Mouse (Mus musculus) kidney, postnatal 0 days (tissue): ENCODE data around the gene Nrxn3. TPM values are rescaled to one million over a fixed set of nuclear protein-coding genes. Genes with fewer than 3 reads are reported as not detected.

Experiments
- ATAC-seq: fragments of 200-750 bp; cut with Nextera tagmentation; replicated peaks from 2 replicates; pipeline ENCODE4 v1.8.0; 2017; ENCODE audit warnings: low read depth, moderate number of reproducible peaks, moderate TSS enrichment, moderate library complexity; ENCODE audit not compliant: low FRiP score
- DNase-seq: peaks from one replicate; pipeline ENCODE4 v3.0.0-alpha.2; 2016; ENCODE audit warnings: low spot score
- H3K27ac ChIP-seq: fragments of 300-500 bp; sonication (generic); 2 replicates; pipeline ENCODE4 v1.5.1; 2014; ENCODE audit warnings: mild to moderate bottlenecking
- H3K27me3 ChIP-seq: fragments of 300-500 bp; sonication (generic); 2 replicates; pipeline ENCODE4 v1.6.1; 2014; ENCODE audit warnings: low read length, mixed read lengths; ENCODE audit not compliant: insufficient read depth
- H3K36me3 ChIP-seq: fragments of 300-500 bp; sonication (generic); 2 replicates; pipeline ENCODE4 v1.6.1; 2014; ENCODE audit warnings: low read length, mixed read lengths; ENCODE audit not compliant: insufficient read depth
- H3K4me1 ChIP-seq: fragments of 300-500 bp; sonication (generic); replicated peaks from 2 replicates; pipeline ENCODE4 v1.6.1; 2014; ENCODE audit warnings: antibody characterized with exemption, low read length, mixed read lengths; ENCODE audit not compliant: insufficient read depth
- H3K4me2 ChIP-seq: fragments of 300-500 bp; sonication (generic); 2 replicates; pipeline ENCODE4 v1.6.1; 2014; ENCODE audit warnings: mild to moderate bottlenecking, low read length, moderate library complexity, mixed read lengths
- H3K4me3 ChIP-seq: fragments of 300-500 bp; sonication (generic); replicated peaks from 2 replicates; pipeline ENCODE4 v1.5.1; 2014; ENCODE audit warnings: low read depth, low read length
- H3K9ac ChIP-seq: fragments of 300-500 bp; sonication (generic); 2 replicates; pipeline ENCODE4 v1.6.1; 2014; ENCODE audit warnings: low read depth, low read length
- H3K9me3 ChIP-seq: fragments of 300-500 bp; sonication (generic); replicated peaks from 2 replicates; pipeline ENCODE4 v1.6.1; 2016; ENCODE audit warnings: low read length, inconsistent platforms, mixed read lengths
- CTCF ChIP-seq: IDR thresholded peaks from 2 replicates; pipeline ENCODE4 v1.5.1; 2016; ENCODE audit warnings: antibody characterized with exemption, low read depth, mild to moderate bottlenecking, moderate library complexity
- WGBS: fragments of 180-500 bp; shearing (Covaris S2); extraction: QIAGEN DNeasy Blood & Tissue Kit; methylation state at CpG from one replicate; pipeline ENCODE4 v1.1.7; 2014; 5-methylcytosine and 5-hydroxymethylcytosine counted together
- polyA plus RNA-seq: library from polyadenylated mRNA; unstranded; fragments of >200 nt; fragmentation: Nextera tagmentation; extraction: Ambion mirVana; gene quantifications from 2 replicates; pipeline ENCODE4 v1.2.1, GENCODE M21; 2015

Gene Nrxn3
- polyA plus RNA-seq, 1 experiment from 2014 or later: 3.0 TPM

- WGBS: 76% methylated on average over 2 of the region's 2 CpGs
- ATAC-seq (no peak), DNase-seq (no peak)
- Histone ChIP-seq H3K9ac (no peak overlapping the region), H3K9me3 (no peaks in the 10 kb centered on the region), H3K4me1 (no peaks in the 10 kb centered on the region), H3K4me2 (no peak overlapping the region), H3K36me3 (no peaks in the 10 kb centered on the region), H3K27me3 (no peaks in the 10 kb centered on the region), H3K4me3 (no peak overlapping the region), H3K27ac (no peak overlapping the region)
- TF ChIP-seq CTCF: no peak
Observed at GRCm38 (mm10) chr12:89818200-89818599, 1095.5 kb downstream of the Nrxn3 start.

GRCm38 (mm10) chr12:89822141-89822540 lies 1099.5 kb downstream of the Nrxn3 start:
- H3K4me3 ChIP-seq: no peak overlapping the region
- ATAC-seq: no peak
- no peaks in the 10 kb centered on the region for H3K36me3 ChIP-seq
- no peaks in the 10 kb centered on the region for H3K9me3 ChIP-seq
- no peaks in the 10 kb centered on the region for H3K27me3 ChIP-seq
- no peak for DNase-seq
- no peak overlapping the region for H3K4me2 ChIP-seq
- 30% methylated on average over 4 of the region's 4 CpGs for WGBS
- no peak overlapping the region for H3K9ac ChIP-seq
- no peak for TF ChIP-seq CTCF
- no peaks in the 10 kb centered on the region for H3K4me1 ChIP-seq
- H3K27ac ChIP-seq: no peak overlapping the region

- no peak overlapping the region for H3K4me3 ChIP-seq
- no peaks in the 10 kb centered on the region for H3K27me3 ChIP-seq
- no peak overlapping the region for H3K9ac ChIP-seq
- no peak overlapping the region for H3K4me2 ChIP-seq
- H3K4me1 ChIP-seq: no peaks in the 10 kb centered on the region
- H3K27ac ChIP-seq: no peak overlapping the region
- 90% methylated on average over 2 of the region's 2 CpGs for WGBS
- no peaks in the 10 kb centered on the region for H3K9me3 ChIP-seq
- DNase-seq (no peak), ATAC-seq (no peak)
- no peak for TF ChIP-seq CTCF
- no peaks in the 10 kb centered on the region for H3K36me3 ChIP-seq
Observed at GRCm38 (mm10) chr12:89829927-89830326, 1107.3 kb downstream of the Nrxn3 start.

GRCm38 (mm10) chr12:89830350-89830749 lies 1107.7 kb downstream of the Nrxn3 start:
- DNase-seq: no peak
- H3K9ac ChIP-seq: no peak overlapping the region
- no peaks in the 10 kb centered on the region for H3K27me3 ChIP-seq
- no peak for TF ChIP-seq CTCF
- H3K36me3 ChIP-seq: no peaks in the 10 kb centered on the region
- no peak overlapping the region for H3K4me3 ChIP-seq
- no peak overlapping the region for H3K4me2 ChIP-seq
- no peaks in the 10 kb centered on the region for H3K4me1 ChIP-seq
- no peaks in the 10 kb centered on the region for H3K9me3 ChIP-seq
- no peak overlapping the region for H3K27ac ChIP-seq
- 87% methylated on average over 5 of the region's 5 CpGs for WGBS
- ATAC-seq: no peak

GRCm38 (mm10) chr12:89831300-89831699 lies 1108.6 kb downstream of the Nrxn3 start:
- no peak for TF ChIP-seq CTCF
- H3K9me3 ChIP-seq: no peaks in the 10 kb centered on the region
- H3K4me1 ChIP-seq: no peaks in the 10 kb centered on the region
- DNase-seq (peak; percentile 60), ATAC-seq (no peak)
- no peak overlapping the region for H3K4me3 ChIP-seq
- no peak overlapping the region for H3K4me2 ChIP-seq
- H3K27ac ChIP-seq: no peak overlapping the region
- no peaks in the 10 kb centered on the region for H3K36me3 ChIP-seq
- no peak overlapping the region for H3K9ac ChIP-seq
- H3K27me3 ChIP-seq: no peaks in the 10 kb centered on the region
- 40% methylated on average over 6 of the region's 6 CpGs for WGBS

- Histone ChIP-seq H3K27ac (no peak overlapping the region), H3K9ac (no peak overlapping the region), H3K27me3 (no peaks in the 10 kb centered on the region), H3K36me3 (no peaks in the 10 kb centered on the region), H3K4me3 (no peak overlapping the region), H3K4me1 (no peaks in the 10 kb centered on the region), H3K9me3 (no peaks in the 10 kb centered on the region), H3K4me2 (no peak overlapping the region)
- 58% methylated on average over 3 of the region's 3 CpGs for WGBS
- no peak for ATAC-seq
- no peak for TF ChIP-seq CTCF
- DNase-seq: no peak
Observed at GRCm38 (mm10) chr12:89836271-89836670, 1113.6 kb downstream of the Nrxn3 start.

- DNase-seq: no peak
- Histone ChIP-seq H3K9ac (no peak overlapping the region), H3K36me3 (no peaks in the 10 kb centered on the region), H3K27ac (no peak overlapping the region), H3K9me3 (no peaks in the 10 kb centered on the region), H3K4me1 (no peaks in the 10 kb centered on the region), H3K27me3 (no peaks in the 10 kb centered on the region), H3K4me3 (no peak overlapping the region), H3K4me2 (no peak overlapping the region)
- ATAC-seq: no peak
- TF ChIP-seq CTCF: no peak
- 93% methylated on average over 1 of the region's 1 CpGs for WGBS
Observed at GRCm38 (mm10) chr12:89842861-89843260, 1120.2 kb downstream of the Nrxn3 start.
